Mouse (Mus musculus) gastrocnemius, postnatal 36 days (tissue): ENCODE measurements around the gene Hnrnpa0. TPM values are rescaled to one million over a fixed set of nuclear protein-coding genes. Genes with fewer than 3 reads are reported as not detected.

Source experiments
- DNase-seq, 2 experiments: peaks; one replicate each; pipeline ENCODE4 v3.0.0; 2022
- intact Hi-C: fragments of 180-260 bp; cut with DNase I; formaldehyde crosslinking; loops from one replicate; pipeline ENCODE4 v1.15.1; 2025
- total RNA-seq, 2 experiments: library from RNA; stranded (reverse); gene quantifications; 2 replicates each; pipeline ENCODE4 v1.2.3; 2021

Gene Hnrnpa0
- total RNA-seq, 2 experiments from 2014 or later = 30.3 to 36.8 TPM

DNA sequence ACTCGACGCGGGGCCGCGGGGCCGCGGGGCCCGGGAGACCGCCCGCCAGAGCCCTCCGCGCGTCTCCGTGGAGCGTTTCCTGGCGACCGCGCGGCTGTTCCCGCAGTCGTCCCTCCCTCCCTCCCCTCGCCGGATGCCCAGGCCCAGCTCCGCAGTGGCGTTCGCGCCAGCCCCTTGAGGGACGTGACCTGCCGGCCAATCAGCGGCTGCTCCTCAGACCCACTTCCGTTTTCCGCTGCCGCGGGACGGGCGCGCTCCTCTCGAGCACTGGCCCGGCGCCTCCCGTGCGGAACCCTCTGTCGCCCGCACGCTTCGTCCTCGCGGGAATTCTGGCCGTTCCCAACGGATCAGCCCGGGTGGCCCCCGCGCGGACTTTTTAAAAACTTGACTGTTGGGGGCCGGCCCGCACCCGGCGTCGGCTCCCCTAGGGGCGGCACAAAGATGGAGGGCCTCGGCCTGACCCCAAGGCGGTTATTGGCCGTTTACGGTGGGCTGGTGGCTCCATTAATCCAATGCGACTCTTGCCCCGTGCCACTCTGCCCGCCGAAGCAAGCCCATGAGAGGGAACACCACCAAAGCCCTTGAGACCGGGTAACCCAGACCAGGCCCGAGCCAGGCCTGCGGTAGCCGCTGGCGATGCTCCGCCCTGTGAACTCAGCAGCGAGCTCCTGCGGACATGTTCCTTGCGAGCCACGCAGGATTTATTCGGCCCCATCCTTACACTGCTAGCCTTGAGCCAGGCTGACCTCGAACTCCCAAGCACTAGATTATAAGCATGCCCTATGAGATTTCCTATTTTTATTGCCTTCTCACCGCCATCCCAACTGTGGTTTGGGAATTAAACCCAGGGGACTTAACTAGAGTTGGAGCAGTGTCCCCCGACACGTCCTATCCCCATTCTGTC is 664 bp upstream of the Hnrnpa0 start:
- intact Hi-C loops = no loop called here
- DNase-seq = peak; percentile 93 to 96

DNA sequence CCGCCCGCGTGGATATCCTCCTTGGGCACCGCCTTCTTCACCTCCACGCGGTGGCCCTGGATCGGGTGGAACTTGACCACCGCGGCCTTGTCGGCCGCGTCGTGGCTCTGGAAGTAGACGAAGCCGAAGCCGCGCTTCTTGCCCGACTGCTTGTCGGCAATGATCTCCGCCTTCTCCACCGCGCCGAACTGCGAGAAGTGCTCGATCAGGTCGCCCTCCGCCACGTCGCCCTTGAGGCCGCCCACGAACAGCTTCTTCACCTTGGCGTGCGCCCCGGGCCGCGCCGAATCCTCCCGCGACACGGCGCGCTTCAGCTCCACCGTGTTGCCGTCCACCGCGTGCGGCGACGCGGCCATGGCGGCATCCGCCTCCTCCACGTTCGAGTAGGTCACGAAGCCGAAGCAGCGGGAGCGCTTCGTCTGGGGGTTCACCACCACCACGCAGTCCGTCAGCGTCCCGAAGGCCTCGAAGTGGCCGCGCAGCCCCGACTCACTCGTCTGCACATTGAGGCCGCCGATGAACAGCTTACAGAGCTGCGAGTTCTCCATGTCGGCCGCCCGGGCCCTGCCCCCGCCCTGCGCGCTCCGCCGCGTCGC is 492 bp downstream of the Hnrnpa0 start:
- intact Hi-C loops = no loop called here
- DNase-seq = peak; percentile 29 to 80

DNA sequence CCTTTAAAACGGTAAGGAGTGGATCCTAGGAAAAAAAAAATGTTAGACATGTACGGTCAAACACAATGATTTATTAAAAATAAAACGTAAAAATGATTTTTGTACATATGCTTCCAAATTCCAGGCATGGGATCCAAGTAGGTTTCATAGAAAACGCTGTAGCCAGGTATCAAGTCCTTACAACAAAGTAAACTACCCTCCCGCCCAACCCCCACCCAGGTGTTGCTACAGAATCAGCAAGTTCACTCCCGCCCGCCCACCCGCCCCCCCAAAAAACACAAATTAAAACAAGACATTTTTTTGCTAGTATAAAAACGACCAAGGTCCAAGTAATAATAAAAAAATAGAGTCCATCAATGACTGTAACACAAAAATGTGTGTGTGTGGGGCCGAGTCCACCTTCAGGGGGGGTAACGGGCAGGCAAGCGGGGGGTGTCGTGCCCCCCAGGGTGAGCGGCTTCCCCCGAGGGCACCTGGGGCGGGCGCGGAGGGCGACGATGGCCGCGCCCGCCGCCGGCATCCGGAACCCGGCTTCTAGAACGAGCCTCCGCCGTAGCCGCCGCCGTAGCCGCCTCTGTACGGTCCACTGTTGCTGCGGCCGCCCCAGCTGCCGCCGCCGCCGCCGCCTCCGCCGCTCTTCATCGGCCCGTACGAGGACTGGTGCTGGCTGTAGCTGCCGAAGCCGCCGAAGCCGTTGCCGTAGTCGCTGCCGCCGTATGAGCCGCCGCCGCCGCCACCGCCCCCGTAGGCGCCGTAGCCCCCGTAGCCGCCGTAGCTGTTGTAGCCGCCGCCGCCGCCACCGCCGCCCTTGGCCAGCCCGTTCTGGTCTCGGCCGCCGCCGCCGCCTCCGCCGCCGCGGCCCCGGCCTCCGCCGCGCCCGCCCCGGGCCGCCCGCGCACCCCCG is 1.2 kb downstream of the Hnrnpa0 start:
- intact Hi-C loops = no loop called here
- no peak for DNase-seq

DNA sequence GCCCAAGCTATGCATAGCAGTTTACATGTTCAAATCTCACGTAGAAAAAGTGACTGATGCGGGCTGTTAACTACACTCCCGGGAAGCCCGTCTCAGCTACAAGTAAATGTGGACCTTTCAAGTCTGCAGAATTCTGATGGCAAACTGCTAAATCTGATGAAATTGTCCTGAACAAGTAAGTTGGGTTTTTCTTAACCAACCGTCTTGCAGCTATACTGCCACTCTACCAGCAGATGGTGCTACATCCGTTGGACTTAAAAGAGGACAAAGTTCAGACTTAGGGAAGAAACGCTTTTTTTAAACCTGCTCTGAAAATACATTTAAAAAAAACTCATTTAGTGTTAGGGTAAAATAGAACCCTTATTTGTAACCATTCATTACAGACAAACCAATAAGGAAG is 2.2 kb downstream of the Hnrnpa0 start:
- intact Hi-C loops = no loop called here
- DNase-seq = no peak

DNA sequence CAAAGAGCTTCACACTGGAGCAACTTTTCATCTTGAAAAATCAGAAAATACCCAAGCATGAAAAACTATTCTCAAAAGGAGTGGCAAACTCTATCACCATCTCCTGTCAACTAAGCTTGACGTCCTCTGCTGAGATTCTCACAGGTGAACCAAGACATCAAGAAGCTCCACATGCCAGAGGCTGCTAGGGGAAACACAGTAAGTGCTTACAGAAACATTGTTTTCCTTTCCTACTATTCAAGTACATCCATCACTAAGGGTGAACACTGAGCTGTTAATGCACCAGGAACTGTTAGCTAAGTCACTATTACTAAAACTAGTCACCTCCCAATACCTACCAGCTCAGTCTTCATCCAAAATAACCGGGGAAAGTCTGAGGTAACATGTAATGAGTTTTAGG is 3.4 kb downstream of the Hnrnpa0 start:
- no peak for DNase-seq
- intact Hi-C loops = no loop called here

DNA sequence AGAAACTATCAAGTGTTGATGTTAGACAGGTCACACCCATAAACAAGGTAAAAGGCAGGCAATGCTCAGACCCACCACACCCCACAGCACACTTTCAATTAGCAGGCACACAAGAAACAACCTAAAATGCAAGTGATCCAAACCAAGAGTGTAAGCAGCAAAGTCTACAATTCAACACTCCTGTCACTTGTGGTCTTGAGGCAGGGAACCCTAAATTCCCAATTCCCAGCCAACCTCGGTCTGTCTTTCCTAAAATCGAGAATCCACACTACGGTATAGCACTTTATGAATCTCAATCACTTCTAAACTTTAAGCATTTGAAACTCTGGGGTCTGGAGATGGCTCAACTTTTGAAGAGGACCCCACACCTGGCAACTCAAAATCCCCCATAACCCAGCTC is 4.1 kb downstream of the Hnrnpa0 start:
- DNase-seq = no peak
- intact Hi-C loops = no loop called here

DNA sequence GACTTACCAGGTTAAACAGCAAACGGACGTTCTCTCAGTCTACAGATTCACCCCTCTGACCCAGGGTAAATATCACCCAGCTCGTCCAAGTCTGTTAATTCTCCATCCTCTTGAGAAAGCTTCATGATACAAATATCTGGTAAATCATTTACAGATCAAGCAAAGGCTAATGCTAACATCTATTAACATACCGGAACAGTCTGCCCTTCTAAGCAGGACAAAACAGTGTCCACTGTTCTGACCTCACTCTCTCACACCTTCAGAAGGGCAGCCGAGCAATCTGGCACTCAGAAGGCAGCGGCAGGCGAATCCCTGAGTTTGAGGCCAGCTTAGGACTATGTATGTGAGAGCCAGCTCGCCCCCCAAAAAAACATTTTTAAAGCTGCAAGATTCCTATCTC is 5.0 kb downstream of the Hnrnpa0 start:
- DNase-seq = no peak
- intact Hi-C loops = no loop called here

DNA sequence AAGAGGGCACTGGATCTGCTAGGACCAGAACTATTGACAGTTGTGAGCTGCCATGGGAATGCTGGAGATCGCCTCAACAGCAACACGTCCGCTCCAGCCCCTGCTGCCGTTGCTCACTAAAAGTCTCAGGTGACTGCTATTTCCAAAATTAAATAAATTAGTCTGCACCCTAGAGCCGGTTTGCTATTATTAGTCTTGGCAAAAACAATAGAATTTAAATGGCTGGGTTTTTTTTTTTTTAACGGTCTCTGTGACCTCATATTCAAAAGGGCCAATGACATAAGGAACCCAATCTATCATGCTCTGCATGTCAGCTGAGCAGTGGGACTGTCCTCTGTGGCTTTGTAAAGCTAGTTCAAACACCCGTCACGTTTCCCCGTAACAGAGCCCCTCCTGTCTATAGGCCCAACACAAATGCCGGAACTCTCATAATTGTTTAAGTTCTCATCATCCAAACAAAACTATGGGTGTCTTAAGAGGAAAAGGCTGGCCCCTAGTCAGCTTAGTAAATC is 5.5 kb downstream of the Hnrnpa0 start:
- intact Hi-C loops = no loop called here
- DNase-seq = no peak

DNA sequence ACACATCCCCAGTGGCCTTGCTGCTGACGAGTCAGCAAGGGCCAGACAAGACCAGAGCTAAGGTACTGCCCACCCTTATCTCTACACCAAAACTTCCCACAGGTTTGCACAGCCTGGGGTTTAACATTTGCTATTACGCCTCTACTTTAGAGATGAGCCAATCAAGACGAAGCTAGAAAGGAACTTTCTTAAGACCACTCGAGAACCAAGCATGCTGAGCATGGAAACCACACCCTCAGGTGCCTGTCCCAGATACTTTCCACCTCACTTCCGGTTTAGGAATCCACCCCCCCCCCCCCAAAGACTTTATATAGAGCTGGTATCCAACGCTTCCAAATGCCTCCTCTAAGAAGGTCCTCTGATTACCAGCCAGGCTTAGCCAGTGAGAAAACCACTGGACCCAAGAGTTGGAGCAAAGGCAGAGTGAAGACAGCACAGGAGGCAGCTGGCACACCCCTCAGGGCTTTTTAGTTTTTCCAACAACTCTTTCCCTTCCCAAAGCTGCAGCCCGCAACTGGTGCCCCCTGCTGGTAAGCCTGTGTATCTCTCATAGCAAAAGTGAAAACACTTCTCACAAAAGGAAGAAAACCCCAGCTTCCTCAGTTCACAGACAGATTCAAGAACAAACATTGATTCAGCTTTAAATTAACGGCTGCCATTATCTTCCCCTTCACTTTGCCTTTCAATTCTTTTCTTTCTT is 10.9 kb downstream of the Hnrnpa0 start:
- intact Hi-C loops = loop anchor here (5.0 kb wide), 2 partner anchors 85 to 105 kb away; no protein-coding TSS in a partner anchor
- peak; percentile 25 to 68 for DNase-seq

DNA sequence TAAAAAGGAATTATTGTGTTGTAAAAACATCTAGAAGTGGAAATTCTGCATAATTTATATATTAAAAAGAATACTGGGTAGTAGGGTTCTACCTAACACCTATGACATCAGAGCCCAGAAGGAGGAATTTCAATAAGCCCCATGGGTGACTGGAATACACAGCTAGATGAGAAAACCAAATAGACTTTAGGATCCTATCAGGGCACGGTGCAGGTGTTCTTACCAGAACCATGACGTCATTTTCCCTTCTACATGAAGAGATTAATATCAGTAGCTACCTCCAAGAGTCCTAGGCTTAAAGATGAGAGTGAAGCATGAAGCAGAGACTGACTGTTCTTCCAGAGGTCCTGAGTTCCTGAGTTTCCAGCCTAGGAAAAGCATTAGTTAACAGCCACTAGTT is 11.6 kb downstream of the Hnrnpa0 start:
- DNase-seq = no peak
- intact Hi-C loops = loop anchor here (5.0 kb wide), 2 partner anchors 84 to 104 kb away; no protein-coding TSS in a partner anchor

DNA sequence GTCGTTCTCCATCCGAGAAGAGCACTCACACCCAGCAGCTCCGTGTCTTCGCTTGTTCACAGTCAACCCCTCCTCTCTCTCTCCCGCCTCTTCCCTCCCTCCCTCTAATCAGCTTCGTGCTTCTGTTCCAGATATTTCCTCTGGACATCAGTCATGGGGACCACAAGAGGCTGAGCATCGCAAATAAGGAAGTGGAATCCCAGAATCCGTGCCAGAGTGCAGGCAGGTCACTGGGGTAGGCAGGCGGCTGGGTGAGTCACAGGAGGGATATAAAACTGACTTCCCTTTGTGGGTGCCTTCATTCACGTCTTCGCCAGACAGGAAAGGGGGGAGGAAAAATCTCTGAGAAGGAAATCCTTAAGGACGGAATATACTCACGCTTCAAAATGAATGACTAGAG is 13.1 kb downstream of the Hnrnpa0 start:
- intact Hi-C loops = loop anchor here (5.0 kb wide), 2 partner anchors 83 to 103 kb away; no protein-coding TSS in a partner anchor

DNA sequence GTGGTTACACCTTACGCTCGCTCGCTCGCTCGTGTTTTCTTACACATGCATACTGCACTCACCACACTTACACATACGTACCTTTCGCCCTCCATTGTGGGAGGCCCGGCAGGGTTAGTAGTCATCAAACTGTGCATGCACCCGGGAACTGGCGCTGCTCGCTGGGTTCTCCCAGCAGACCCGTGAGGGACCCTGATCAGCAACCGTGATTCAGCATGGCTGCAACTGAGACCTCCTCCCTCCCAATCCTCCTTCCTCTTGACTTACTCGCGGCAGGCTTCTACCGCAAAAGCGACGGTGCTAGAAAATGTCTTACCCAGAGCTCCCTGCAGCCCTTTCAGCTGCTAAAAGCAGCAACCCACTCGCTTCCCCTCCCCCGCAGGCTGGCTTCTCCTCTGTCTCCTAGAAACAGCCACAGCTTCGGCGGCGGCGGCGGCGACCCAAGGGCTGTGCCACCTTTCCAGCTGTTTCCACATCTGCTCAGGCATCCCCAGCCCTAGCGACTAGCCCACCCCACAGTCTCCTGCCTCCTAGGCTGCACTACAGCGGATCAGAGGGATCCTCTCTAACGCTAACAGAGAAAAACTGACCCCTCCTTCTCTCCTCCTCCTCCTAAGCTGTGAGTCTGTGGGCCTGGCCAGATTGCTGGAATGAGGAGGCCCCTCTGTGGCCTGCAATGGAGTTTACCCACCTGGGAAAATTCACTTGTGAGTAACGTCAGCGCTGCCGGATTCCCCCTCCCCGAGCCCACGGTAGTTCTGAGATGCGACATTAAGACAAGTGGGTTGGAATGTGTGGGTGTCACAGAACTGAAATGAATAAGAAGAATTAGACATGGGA is 15.1 kb downstream of the Hnrnpa0 start, which contains the start of gene Klhl3:
TSS of gene Klhl3 (minus strand) at position 532 of the 840 bp plus-strand sequence.
- peak in 1 of 2 experiments; percentile 34 for DNase-seq
- intact Hi-C loops = no loop called here

More for the DNA sequence above, 13.1 kb downstream of the Hnrnpa0 start:
- no peak for DNase-seq

DNA sequence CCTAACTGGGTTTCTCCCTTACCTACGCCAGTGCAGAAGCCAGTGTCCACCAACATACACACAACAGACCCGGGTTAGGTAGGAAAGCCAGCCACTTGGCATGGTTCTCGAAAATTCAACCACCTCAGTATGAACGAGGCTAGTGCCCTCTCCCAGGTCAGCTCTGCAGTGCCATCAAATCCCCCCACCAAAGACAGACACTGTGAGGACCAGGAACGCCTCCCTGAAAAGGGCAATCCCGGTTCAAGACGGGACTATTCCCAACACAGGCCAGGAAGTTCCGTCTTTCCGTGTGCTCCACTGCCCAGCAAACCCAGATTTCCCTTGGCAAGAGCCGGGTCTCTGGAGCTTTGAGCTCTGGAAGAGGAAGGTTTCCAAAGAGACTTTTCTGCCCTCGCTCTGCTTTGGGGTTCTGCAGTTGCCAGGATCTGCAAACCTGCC is 15.7 kb downstream of the Hnrnpa0 start:
- intact Hi-C loops = no loop called here
- DNase-seq = no peak

DNA sequence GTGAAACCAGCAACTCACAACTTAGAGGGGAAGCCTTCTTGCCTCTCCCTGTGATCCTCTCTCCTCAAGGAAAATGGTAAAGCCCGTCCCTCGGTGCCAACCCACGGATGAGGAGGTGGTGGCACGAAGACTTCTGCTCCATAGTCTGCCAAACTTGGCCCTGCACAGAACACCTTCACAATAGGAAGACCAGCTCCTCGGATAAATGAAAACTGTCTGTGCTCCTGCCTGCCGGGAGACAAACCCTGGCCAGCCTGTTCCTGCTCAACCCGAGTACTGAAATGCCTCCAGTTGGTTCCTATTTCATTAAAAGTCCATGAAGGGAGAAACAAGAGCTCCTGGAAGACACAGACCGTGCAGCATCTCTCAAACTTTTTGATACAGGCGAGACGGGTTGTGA is 16.2 kb downstream of the Hnrnpa0 start:
- intact Hi-C loops = no loop called here

DNA sequence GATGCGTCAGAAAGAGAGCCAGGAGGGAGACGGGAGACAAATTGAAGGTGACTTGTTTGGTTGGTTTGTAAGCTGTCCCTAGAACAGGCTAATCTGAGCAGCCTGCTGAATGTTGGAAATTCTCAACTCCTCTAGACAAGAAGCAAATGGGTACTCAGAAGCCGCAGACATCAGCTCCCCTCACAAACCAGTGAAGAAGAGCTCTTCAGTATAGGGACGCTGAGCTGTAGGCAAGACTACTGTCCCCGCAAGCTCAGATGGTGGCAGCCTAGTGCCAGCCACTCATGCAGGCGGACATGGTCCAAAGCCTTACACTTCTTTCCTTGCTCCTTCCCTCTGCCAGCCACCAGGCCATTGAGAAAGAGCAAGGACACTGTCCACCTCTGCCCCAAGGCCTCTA is 17.1 kb downstream of the Hnrnpa0 start:
- DNase-seq = no peak
- intact Hi-C loops = no loop called here

More for the DNA sequence above, 16.2 kb downstream of the Hnrnpa0 start:
- no peak for DNase-seq

DNA sequence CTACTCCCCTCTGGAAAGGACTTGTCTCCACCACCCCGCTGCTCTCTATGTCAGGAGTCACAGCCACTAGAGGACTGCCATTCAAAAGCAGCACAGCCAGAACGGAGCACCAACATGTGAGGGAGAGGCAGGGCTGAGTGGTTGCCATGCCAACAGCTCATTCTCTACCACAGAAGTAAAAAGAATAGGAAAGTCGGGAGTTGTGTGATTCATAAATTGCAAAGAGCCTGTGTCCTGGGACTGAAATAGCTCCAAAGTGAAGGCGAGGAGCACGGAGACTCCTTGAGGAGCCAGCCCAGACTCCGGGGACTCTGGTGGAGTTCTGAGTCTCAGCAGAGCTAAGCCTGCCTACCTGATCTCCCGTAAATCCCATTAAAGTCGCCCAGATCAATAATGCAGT is 37.7 kb downstream of the Hnrnpa0 start:
- intact Hi-C loops = no loop called here
- DNase-seq = no peak

DNA sequence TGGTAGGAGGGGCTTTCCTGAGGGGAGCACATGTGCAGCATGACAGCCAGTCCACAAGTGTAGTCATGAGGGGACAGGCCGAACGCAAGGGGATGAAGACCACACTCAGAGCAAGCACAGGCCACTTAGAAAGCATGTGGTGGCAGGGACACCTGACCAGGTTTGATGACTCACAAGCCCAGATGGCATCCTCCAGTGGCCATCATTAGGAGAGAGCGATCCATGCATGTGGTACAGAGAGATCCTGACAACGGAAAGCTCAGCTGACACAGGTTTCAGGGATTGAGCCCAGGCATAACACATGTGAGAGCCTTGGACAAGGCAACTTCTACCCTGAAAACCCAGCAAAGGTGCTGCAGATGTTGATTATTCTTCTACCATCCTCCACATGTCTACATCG is 44.0 kb downstream of the Hnrnpa0 start:
- no peak for DNase-seq
- intact Hi-C loops = no loop called here

DNA sequence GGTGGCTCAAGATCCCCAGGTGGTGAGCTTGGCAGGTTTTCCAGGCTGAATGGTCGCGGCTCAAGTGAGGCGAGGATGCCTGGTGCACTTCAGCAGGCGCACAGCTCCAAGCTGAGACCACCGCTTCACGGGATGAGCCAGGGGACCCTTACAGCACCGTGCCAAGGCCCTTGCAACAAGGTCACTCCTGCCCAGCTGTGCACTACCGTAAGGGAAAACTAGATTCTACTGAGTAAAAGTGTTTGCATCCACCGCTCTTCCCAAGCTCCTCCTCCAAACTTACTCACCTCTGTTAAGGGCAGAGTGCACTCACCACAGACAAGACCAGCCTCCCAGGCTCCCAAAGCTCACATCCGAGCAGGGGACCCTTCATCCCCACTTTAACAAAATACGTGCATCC is 44.8 kb downstream of the Hnrnpa0 start:
- no peak for DNase-seq
- intact Hi-C loops = no loop called here

DNA sequence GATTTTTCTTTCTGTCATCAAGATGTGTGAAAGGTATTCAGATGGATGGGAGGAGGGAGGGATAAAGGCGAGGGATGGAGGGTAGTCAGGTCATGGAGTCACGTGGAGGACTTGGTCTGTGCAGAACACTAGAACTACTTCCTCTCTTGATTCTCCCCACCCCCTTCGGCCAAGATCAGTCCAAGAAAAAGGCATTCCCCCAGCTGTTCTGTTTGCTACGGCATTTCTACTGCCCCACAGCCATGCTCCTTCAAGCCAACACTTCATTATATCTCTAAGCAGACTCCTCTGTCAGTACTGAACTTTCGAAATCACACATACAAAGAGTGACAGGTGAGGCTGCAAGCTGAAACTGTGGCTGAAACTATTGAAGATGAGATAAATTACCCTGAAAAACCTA is 45.3 kb downstream of the Hnrnpa0 start:
- DNase-seq = no peak

More for the DNA sequence above, 45.3 kb downstream of the Hnrnpa0 start:
- intact Hi-C loops = no loop called here
